Mouse (Mus musculus): Measurements from ENCODE around the gene Speer4f2. TPM values are rescaled to one million over a fixed set of nuclear protein-coding genes. Genes with fewer than 3 reads are reported as not detected.
"Not testable (repeated sequence)": the region's sequence is repeated elsewhere in the genome, so short reads cannot be mapped to it uniquely, and the experiment has no call there.

Gene Speer4f2
- not detected in 2 replicates for polyA plus RNA-seq (2014; fragmentation: Nextera tagmentation; extraction: Ambion mirVana)

DNA sequence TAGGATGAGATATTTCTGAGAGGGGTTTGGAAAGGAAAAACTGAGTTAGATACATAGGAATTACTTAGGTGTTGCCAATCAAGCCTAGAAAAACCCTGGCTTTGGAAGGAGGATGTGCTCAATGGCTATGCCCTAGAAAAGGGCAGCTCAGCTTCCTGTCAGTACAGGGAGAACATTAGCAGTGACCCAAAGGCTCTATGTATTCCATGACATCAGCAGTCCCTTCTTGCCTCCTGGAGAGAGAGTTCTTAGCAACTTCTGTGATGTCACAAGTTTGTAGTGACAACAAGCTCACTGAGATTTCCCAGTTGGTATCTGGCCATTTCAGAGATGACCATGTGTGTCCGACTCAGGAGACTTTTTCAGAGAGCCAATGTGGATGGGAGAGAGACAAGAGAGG, at the start of gene Speer4f2:
Gene Speer4f2, plus strand, starts transcription at position 301 of the 400 bp plus-strand sequence.
- H3K4me2 ChIP-seq (ENCODE audit: low read depth, low read length); DNase-seq (ENCODE audit: low spot score); H3K4me1 ChIP-seq (ENCODE audit: control insufficient read depth, insufficient read depth, low read length); ATAC-seq (ENCODE audit: low read depth); H3K9me3 ChIP-seq (ENCODE audit: control insufficient read depth, low read length); H3K27me3 ChIP-seq (replicated peaks; ENCODE audit: control insufficient read depth, insufficient read depth, low read length); H3K27ac ChIP-seq (replicated peaks; ENCODE audit: low read depth, low read length); H3K4me3 ChIP-seq (ENCODE audit: low read depth, low read length); H3K9ac ChIP-seq (ENCODE audit: low read depth, low read length); H3K36me3 ChIP-seq (ENCODE audit: control insufficient read depth, insufficient read depth, low read length): not testable (repeated sequence)
- 79% methylated on average over 1 of the region's 1 CpGs for WGBS

DNA sequence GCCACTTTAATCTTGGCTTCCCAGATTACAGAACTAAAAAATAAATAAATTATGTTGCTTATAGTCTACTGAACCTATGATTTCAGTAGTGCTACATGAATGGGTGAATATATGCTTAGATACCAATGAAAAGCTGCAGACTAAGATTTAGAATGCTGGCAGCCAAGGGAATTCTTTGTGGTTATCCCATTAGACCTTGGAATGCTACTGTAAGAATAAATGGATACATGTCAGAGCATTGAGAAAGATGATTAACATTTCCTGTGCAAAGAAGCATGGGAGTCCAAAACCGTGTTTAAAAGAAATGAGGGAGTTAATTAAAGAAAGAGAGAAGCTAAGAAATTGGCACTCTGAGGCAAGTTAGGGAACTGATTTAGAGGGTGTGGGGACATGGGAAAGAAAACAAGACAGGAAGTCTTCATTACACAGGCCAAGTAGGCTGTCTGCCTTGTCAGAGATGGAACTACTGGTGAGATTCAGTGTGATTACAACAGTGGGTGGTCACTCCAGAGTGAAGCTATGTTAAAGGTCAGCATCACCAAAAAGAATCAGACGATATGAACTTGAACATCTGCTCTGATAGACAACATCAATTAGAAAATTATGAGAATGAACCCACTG, 43.9 kb upstream of the Speer4f2 start:
- no peak for ATAC-seq (ENCODE audit: low read depth)
- H3K27me3 ChIP-seq (replicated peaks; ENCODE audit: control insufficient read depth, insufficient read depth, low read length): no peaks in the 10 kb centered on the region
- 33% methylated on average over 2 of the region's 2 CpGs for WGBS

DNA sequence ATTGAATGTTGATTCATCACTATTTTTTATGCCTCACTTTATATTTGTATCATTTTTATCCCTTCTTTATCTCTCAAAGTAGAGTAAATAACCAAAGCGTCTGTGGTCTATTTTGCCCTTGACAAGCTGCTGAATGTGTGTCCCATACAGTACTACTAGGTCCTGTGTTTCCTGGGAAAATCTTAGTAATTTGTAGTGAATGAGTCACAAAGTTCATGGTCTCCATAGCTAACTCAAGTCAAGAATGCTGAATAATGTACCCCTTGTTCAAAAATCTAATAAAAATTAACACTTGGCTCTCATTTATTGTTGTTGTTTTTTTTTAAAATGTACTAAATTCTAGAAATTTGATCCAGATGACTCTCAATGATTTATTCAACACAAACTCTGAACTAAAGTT, 38.1 kb upstream of the Speer4f2 start:
- H3K4me1 ChIP-seq (ENCODE audit: control insufficient read depth, insufficient read depth, low read length): no peaks in the 10 kb centered on the region
- no peak overlapping the region for H3K9ac ChIP-seq (ENCODE audit: low read depth, low read length)
- no peak overlapping the region for H3K4me3 ChIP-seq (ENCODE audit: low read depth, low read length)
- 72% methylated on average over 1 of the region's 1 CpGs for WGBS
- no peak overlapping the region for H3K4me2 ChIP-seq (ENCODE audit: low read depth, low read length)
- H3K36me3 ChIP-seq (ENCODE audit: control insufficient read depth, insufficient read depth, low read length): no peaks in the 10 kb centered on the region
- no peak overlapping the region for H3K27ac ChIP-seq (replicated peaks; ENCODE audit: low read depth, low read length)
- no peaks in the 10 kb centered on the region for H3K9me3 ChIP-seq (ENCODE audit: control insufficient read depth, low read length)
- no peaks in the 10 kb centered on the region for H3K27me3 ChIP-seq (replicated peaks; ENCODE audit: control insufficient read depth, insufficient read depth, low read length)
- ATAC-seq (ENCODE audit: low read depth): no peak
- no peak for DNase-seq (ENCODE audit: low spot score)

More for the DNA sequence above, 43.9 kb upstream of the Speer4f2 start:
- H3K36me3 ChIP-seq (ENCODE audit: control insufficient read depth, insufficient read depth, low read length): no peaks in the 10 kb centered on the region
- no peak overlapping the region for H3K27ac ChIP-seq (replicated peaks; ENCODE audit: low read depth, low read length)
- no peak overlapping the region for H3K9ac ChIP-seq (ENCODE audit: low read depth, low read length)
- H3K4me2 ChIP-seq (ENCODE audit: low read depth, low read length): no peak overlapping the region
- no peak for DNase-seq (ENCODE audit: low spot score)
- H3K4me1 ChIP-seq (ENCODE audit: control insufficient read depth, insufficient read depth, low read length): no peaks in the 10 kb centered on the region
- 0 out of 2 replicates have a peak, but pooled peaks cover 4% of the 10 kb centered on the region for H3K9me3 ChIP-seq (ENCODE audit: control insufficient read depth, low read length)
- H3K4me3 ChIP-seq (ENCODE audit: low read depth, low read length): no peak overlapping the region

DNA sequence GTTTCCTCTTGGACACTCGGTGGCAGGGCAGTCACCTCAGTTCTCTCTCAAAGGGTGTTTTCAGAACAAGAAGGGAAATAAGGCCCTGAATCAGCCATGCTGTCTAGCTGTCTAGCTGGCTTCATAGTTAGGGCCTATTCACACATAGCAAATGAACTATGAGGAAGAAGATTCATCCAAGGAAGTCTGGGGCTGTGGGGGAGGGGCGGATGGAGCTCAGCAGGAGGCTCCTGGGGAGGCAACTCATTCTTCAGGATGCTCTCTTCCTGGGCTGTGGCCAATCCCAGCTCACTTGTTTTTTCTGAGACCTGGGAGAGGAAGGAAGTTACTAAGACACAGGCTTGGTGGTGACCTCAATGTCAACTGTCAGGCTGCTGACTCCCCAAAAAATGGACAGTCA, 27.2 kb upstream of the Speer4f2 start:
- ATAC-seq (ENCODE audit: low read depth); H3K9ac ChIP-seq (ENCODE audit: low read depth, low read length); H3K4me1 ChIP-seq (ENCODE audit: control insufficient read depth, insufficient read depth, low read length): not testable (repeated sequence)

DNA sequence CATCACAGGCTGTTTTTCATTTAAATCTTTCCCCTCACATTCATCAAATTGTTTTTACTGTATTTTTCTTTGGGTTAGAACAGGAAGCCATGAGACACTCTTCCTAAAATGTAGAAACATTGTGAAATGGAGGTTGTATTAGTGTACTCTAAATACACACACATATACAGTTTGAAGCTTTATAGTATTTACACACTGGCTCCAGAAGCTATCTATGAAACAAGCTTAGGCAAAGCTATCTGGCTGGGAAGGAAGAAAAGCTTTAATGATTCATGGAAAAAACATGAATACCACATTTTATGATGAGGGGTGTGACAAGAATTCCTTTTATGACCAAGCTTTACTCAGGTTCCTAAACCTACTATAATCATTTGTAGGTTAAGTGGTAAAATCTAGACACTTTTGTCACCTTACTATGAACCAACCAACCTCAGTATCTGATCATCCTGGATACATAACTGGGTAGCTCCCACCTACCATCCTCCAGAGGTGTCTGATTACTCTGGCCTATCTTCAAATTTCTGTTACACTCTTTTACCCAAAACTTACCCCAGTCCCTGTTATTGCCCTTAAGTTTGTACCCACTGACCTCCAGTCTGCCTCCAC, 13.5 kb upstream of the Speer4f2 start:
- no peak for ATAC-seq (ENCODE audit: low read depth)
- H3K27me3 ChIP-seq (replicated peaks; ENCODE audit: control insufficient read depth, insufficient read depth, low read length): no peaks in the 10 kb centered on the region

More for the DNA sequence above, 27.2 kb upstream of the Speer4f2 start:
- not testable (repeated sequence) for DNase-seq (ENCODE audit: low spot score); H3K4me2 ChIP-seq (ENCODE audit: low read depth, low read length); H3K27ac ChIP-seq (replicated peaks; ENCODE audit: low read depth, low read length); H3K36me3 ChIP-seq (ENCODE audit: control insufficient read depth, insufficient read depth, low read length); H3K4me3 ChIP-seq (ENCODE audit: low read depth, low read length); H3K9me3 ChIP-seq (ENCODE audit: control insufficient read depth, low read length); H3K27me3 ChIP-seq (replicated peaks; ENCODE audit: control insufficient read depth, insufficient read depth, low read length)
- 46% methylated on average over 2 of the region's 2 CpGs for WGBS

DNA sequence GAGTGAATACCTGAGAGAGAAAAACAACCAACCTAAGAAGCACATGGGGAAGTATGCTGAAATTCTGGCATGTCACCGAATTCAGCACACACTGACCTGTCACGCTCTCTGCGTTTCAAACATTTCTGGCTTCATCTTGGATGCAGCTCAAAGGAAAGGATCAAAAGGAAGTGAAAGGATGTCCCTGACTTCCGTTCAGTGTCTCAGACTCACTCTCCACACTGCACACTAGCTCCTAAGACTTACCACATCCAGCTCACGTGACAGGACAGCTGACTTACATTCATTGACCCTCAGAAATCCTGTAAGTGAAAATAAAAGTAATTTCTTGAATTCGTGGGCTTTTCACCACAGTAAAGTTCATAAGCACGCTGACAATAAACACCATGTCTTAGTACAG, 16.9 kb downstream of the Speer4f2 start:
- ATAC-seq (ENCODE audit: low read depth): no peak

More for the DNA sequence above, 13.5 kb upstream of the Speer4f2 start:
- Histone ChIP-seq H3K36me3 (ENCODE audit: control insufficient read depth, insufficient read depth, low read length) (no peaks in the 10 kb centered on the region), H3K9ac (ENCODE audit: low read depth, low read length) (no peak overlapping the region), H3K4me2 (ENCODE audit: low read depth, low read length) (no peak overlapping the region), H3K4me1 (ENCODE audit: control insufficient read depth, insufficient read depth, low read length) (no peaks in the 10 kb centered on the region), H3K27ac (replicated peaks; ENCODE audit: low read depth, low read length) (no peak overlapping the region), H3K4me3 (ENCODE audit: low read depth, low read length) (no peak overlapping the region), H3K9me3 (ENCODE audit: control insufficient read depth, low read length) (no peaks in the 10 kb centered on the region)
- no peak for DNase-seq (ENCODE audit: low spot score)

DNA sequence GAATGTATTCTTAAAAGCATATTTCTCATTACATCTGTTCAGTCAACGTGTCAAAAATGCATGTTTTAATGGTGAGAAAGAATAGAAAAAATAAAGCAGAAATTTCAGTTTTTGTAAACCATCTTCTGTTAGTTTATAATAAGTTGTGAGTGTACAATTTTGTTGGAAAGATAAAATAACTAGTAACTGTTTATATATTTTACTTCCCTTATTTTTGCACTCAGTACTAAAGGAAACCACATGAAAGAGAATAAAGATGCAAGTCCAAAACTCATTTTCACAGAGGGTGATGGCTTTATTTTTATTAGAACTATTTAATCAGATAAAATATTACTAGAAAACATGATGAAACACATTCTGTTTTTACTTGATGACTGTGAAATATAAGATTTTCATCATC, 18.2 kb downstream of the Speer4f2 start:
- H3K36me3 ChIP-seq (ENCODE audit: control insufficient read depth, insufficient read depth, low read length): no peaks in the 10 kb centered on the region
- no peaks in the 10 kb centered on the region for H3K9me3 ChIP-seq (ENCODE audit: control insufficient read depth, low read length)
- DNase-seq (ENCODE audit: low spot score) (no peak), ATAC-seq (ENCODE audit: low read depth) (no peak)
- 72% methylated on average over 1 of the region's 1 CpGs for WGBS
- no peak overlapping the region for H3K4me3 ChIP-seq (ENCODE audit: low read depth, low read length)
- H3K4me2 ChIP-seq (ENCODE audit: low read depth, low read length): no peak overlapping the region
- no peaks in the 10 kb centered on the region for H3K4me1 ChIP-seq (ENCODE audit: control insufficient read depth, insufficient read depth, low read length)
- no peaks in the 10 kb centered on the region for H3K27me3 ChIP-seq (replicated peaks; ENCODE audit: control insufficient read depth, insufficient read depth, low read length)
- H3K9ac ChIP-seq (ENCODE audit: low read depth, low read length): no peak overlapping the region
- H3K27ac ChIP-seq (replicated peaks; ENCODE audit: low read depth, low read length): no peak overlapping the region

More for the DNA sequence above, 16.9 kb downstream of the Speer4f2 start:
- H3K36me3 ChIP-seq (ENCODE audit: control insufficient read depth, insufficient read depth, low read length): no peaks in the 10 kb centered on the region
- H3K4me1 ChIP-seq (ENCODE audit: control insufficient read depth, insufficient read depth, low read length): no peaks in the 10 kb centered on the region
- no peak for DNase-seq (ENCODE audit: low spot score)
- H3K9ac ChIP-seq (ENCODE audit: low read depth, low read length): no peak overlapping the region
- no peak overlapping the region for H3K27ac ChIP-seq (replicated peaks; ENCODE audit: low read depth, low read length)
- no peaks in the 10 kb centered on the region for H3K9me3 ChIP-seq (ENCODE audit: control insufficient read depth, low read length)
- H3K27me3 ChIP-seq (replicated peaks; ENCODE audit: control insufficient read depth, insufficient read depth, low read length): no peaks in the 10 kb centered on the region
- H3K4me2 ChIP-seq (ENCODE audit: low read depth, low read length): no peak overlapping the region
- 59% methylated on average over 7 of the region's 7 CpGs for WGBS
- H3K4me3 ChIP-seq (ENCODE audit: low read depth, low read length): no peak overlapping the region

DNA sequence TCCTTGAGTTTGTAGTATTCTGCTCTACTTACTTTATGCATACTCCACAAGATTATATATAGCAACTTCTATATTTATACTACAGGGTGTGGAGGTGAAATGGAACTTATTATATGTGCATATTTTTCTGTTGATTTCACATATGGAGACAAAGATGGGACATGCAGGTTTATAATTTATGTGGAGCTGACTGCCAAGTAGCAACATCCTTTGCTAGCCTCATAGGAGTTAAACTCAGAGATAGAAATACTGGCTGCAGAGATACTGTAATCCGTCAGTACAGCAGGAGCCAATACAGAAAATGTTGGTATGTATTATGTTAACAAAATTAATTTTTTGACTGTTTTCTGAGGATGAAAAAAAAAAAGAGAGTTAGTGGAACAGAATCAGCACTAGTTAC, 27.6 kb downstream of the Speer4f2 start:
- no peak overlapping the region for H3K9ac ChIP-seq (ENCODE audit: low read depth, low read length)
- H3K27me3 ChIP-seq (replicated peaks; ENCODE audit: control insufficient read depth, insufficient read depth, low read length): no peaks in the 10 kb centered on the region
- no peak for DNase-seq (ENCODE audit: low spot score)
- H3K36me3 ChIP-seq (ENCODE audit: control insufficient read depth, insufficient read depth, low read length): no peaks in the 10 kb centered on the region
- no peak overlapping the region for H3K4me2 ChIP-seq (ENCODE audit: low read depth, low read length)
- no peak overlapping the region for H3K4me3 ChIP-seq (ENCODE audit: low read depth, low read length)
- WGBS: 72% methylated on average over 1 of the region's 1 CpGs
- no peaks in the 10 kb centered on the region for H3K9me3 ChIP-seq (ENCODE audit: control insufficient read depth, low read length)
- no peaks in the 10 kb centered on the region; the same call in 1 of the 2 replicates for H3K4me1 ChIP-seq (ENCODE audit: control insufficient read depth, insufficient read depth, low read length)
- ATAC-seq (ENCODE audit: low read depth): no peak
- H3K27ac ChIP-seq (replicated peaks; ENCODE audit: low read depth, low read length): no peak overlapping the region
